Mouse (Mus musculus) small intestine, adult 2 months (tissue): ENCODE measurements at regions not wholly inside any gene's neighbourhood (a gene's known extent, or its start where the extent isn't known, plus 50 kb on each side); places are given as distances from the start of the nearest gene placed in this dataset.

Experiments
- CTCF ChIP-seq: fragments of 200-500 bp; IDR thresholded peaks from 2 replicates; pipeline ENCODE4 v1.5.1; 2012; ENCODE audit warnings: low read depth, mild to moderate bottlenecking, control low read depth, inconsistent platforms, low read length, moderate library complexity, mixed read lengths; ENCODE audit not compliant: insufficient replicate concordance, insufficient read length; ENCODE audit errors: extremely low read depth
- POLR2A ChIP-seq: fragments of 200-500 bp; IDR thresholded peaks from 2 replicates; pipeline ENCODE4 v1.6.1; 2012; ENCODE audit warnings: low read depth, mild to moderate bottlenecking, control low read depth, inconsistent platforms, low read length, moderate library complexity

DNA sequence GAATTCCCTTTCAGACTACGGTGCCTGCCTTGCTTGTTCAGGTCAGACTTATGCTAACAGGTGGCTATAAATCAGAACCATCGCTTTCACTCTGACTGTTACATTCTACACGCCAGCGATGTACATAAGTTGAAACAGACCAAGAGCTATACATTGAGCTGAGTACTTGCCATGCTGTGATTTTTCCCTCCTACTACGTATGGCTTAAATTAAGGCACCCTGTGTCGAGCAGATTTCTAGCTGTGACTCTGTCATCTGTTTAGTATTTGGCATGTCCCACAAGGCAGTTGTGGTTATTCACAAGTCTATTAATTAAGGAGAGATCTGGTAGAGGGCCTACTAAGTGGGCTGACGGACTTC lies 504.4 kb downstream of the 1700129C05Rik start:
- no peak for TF ChIP-seq POLR2A
- TF ChIP-seq CTCF = no peak
